Mouse (Mus musculus): Measurements from ENCODE around the gene Npepl1. TPM values are rescaled to one million over a fixed set of nuclear protein-coding genes. Genes with fewer than 3 reads are reported as not detected.

Npepl1 gene
- polyA plus RNA-seq, 1 experiment from 2014 or later, result 31.2 TPM

DNA sequence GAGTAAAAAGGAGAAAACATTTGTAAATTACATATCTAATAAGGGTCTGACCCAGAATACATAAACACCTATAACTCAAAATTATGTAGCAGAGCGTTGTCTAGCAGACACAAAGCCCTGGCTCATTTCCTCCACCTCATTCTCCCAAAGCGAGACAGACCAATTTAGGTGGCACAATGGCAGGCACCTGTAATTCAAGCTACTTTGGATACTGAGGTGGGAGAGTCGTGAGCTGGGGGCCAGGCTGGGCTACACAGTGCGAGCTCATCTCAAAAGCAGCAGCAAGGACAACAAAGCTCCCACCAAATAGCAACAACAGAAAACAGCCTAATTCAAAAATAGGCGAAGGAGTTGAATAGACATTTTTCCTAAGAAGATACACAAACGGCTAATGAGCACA is 18.8 kb downstream of the Npepl1 start:
- Histone ChIP-seq H3K36me3 (ENCODE audit: control insufficient read depth, insufficient read depth, low read length) (no peaks in the 10 kb centered on the region; the same call in 1 of the 2 replicates), H3K9ac (ENCODE audit: low read length) (no peak overlapping the region), H3K4me1 (replicated peaks; ENCODE audit: control insufficient read depth, insufficient read depth, low read length) (peaks cover 4% of the 10 kb centered on the region; the same call in 1 of the 2 replicates), H3K27ac (ENCODE audit: low read depth, low read length) (no peak overlapping the region), H3K27me3 (ENCODE audit: control insufficient read depth, insufficient read depth, low read length) (no peaks in the 10 kb centered on the region), H3K4me3 (ENCODE audit: low read depth, low read length) (no peak overlapping the region), H3K9me3 (ENCODE audit: control insufficient read depth, low read length) (no peaks in the 10 kb centered on the region; the same call in 1 of the 2 replicates), H3K4me2 (ENCODE audit: low read depth, low read length, severe bottlenecking) (no peak overlapping the region)
- WGBS, result 81% methylated on average over 6 of the region's 6 CpGs
- DNase-seq (ENCODE audit: low spot score) (no peak), ATAC-seq (replicated peaks; ENCODE audit: low FRiP score) (no peak)

DNA sequence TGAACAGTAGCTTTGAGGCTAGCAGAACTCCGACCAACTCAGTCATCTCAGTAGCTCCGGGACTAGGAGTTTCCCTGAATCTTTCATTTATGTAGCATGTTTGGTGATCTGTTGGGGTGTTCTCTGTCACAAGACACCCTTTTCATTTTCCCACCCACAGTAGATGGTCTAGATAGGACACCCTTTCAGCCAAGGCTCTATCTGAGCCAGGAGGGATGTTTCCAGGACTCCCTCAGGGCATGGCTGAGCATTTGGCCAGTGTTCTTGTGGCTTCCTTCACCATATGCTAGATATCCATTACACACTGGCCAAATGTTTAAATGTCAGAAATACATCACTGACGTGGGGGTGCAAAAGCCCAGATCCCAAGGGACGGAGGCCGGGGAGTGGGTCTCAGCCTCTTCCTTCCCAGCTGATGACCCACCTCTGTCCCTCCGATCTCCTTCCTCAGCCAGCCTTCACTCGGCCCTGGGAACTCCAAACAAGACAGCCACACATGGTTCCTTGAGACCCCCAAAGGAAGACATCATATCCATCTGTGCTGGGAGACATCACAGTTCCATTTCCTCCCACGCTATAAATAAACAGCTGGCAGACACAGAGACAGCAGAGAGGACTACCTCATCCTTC is 20.4 kb downstream of the Npepl1 start:
- no peaks in the 10 kb centered on the region for H3K27me3 ChIP-seq (ENCODE audit: control insufficient read depth, insufficient read depth, low read length)
- DNase-seq (ENCODE audit: low spot score) (no peak), ATAC-seq (replicated peaks; ENCODE audit: low FRiP score) (no peak)
- no peaks in the 10 kb centered on the region for H3K9me3 ChIP-seq (ENCODE audit: control insufficient read depth, low read length)
- no peak overlapping the region for H3K27ac ChIP-seq (ENCODE audit: low read depth, low read length)
- H3K4me1 ChIP-seq (replicated peaks; ENCODE audit: control insufficient read depth, insufficient read depth, low read length), result peaks cover 4% of the 10 kb centered on the region; the same call in 1 of the 2 replicates
- no peak overlapping the region for H3K4me2 ChIP-seq (ENCODE audit: low read depth, low read length, severe bottlenecking)
- no peak overlapping the region for H3K4me3 ChIP-seq (ENCODE audit: low read depth, low read length)
- WGBS, result 89% methylated on average over 8 of the region's 8 CpGs
- H3K36me3 ChIP-seq (ENCODE audit: control insufficient read depth, insufficient read depth, low read length), result no peaks in the 10 kb centered on the region
- no peak overlapping the region for H3K9ac ChIP-seq (ENCODE audit: low read length)

DNA sequence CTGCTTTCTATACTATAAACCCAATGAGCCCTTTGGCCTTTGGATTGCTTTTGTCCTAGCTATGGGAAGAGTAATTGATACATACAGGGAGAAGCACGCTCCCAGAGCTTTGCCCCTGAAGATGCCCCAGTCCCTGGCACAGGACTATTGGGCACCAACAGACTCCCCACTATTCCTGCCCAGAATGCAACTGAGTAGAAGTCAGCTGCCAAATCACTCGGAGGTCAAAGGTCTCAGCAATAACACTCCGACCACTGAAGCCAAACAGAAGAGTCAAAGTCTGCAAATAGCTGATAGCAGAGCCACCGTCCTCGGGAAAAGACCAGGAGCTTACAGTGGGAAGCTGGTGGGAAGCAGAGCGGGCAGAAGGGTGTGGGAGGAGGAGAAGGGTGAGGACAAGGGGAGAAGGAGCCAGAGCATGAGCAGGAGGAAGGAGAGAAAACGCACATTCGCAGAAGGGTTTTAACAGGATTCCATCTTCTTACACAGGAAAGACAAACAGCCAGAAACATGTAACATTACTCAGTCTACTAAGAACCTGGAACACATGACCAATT is 22.3 kb downstream of the Npepl1 start:
- Histone ChIP-seq H3K36me3 (ENCODE audit: control insufficient read depth, insufficient read depth, low read length) (no peaks in the 10 kb centered on the region), H3K27me3 (ENCODE audit: control insufficient read depth, insufficient read depth, low read length) (no peaks in the 10 kb centered on the region), H3K9ac (ENCODE audit: low read length) (no peak overlapping the region), H3K4me3 (ENCODE audit: low read depth, low read length) (no peak overlapping the region), H3K9me3 (ENCODE audit: control insufficient read depth, low read length) (no peaks in the 10 kb centered on the region), H3K4me1 (replicated peaks; ENCODE audit: control insufficient read depth, insufficient read depth, low read length) (no peaks in the 10 kb centered on the region), H3K27ac (ENCODE audit: low read depth, low read length) (no peak overlapping the region), H3K4me2 (ENCODE audit: low read depth, low read length, severe bottlenecking) (no peak overlapping the region)
- 84% methylated on average over 8 of the region's 8 CpGs for WGBS
- no peak for DNase-seq (ENCODE audit: low spot score)
- ATAC-seq (replicated peaks; ENCODE audit: low FRiP score), result no peak

DNA sequence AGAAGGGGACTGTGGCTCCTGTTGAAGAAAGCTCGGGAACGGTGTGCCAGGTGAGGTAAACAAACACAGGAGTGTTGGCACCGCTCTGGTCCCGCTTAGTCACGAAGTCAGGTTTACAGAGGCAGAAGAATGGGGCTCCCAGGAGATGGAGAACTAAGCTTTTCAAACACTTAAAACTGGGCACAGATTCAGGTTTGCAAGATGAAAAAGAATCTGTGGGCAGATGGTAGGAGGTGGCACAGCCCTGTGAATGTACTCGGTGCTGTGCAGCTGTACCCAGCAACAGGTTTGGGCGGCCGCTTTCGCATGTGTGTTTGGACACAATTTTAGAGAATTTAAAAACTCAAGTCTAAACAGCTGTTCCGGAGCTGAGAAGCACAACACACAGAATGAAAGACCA is 48.9 kb downstream of the Npepl1 start:
- H3K9ac ChIP-seq (ENCODE audit: low read length), result no peak overlapping the region
- no peak overlapping the region for H3K4me2 ChIP-seq (ENCODE audit: low read depth, low read length, severe bottlenecking)
- H3K27ac ChIP-seq (ENCODE audit: low read depth, low read length), result no peak overlapping the region
- H3K27me3 ChIP-seq (ENCODE audit: control insufficient read depth, insufficient read depth, low read length), result no peaks in the 10 kb centered on the region
- WGBS, result 93% methylated on average over 10 of the region's 10 CpGs
- no peaks in the 10 kb centered on the region for H3K36me3 ChIP-seq (ENCODE audit: control insufficient read depth, insufficient read depth, low read length)
- DNase-seq (ENCODE audit: low spot score) (no peak), ATAC-seq (replicated peaks; ENCODE audit: low FRiP score) (no peak)
- H3K4me3 ChIP-seq (ENCODE audit: low read depth, low read length), result no peak overlapping the region
- no peaks in the 10 kb centered on the region for H3K9me3 ChIP-seq (ENCODE audit: control insufficient read depth, low read length)
- H3K4me1 ChIP-seq (replicated peaks; ENCODE audit: control insufficient read depth, insufficient read depth, low read length), result no peaks in the 10 kb centered on the region

DNA sequence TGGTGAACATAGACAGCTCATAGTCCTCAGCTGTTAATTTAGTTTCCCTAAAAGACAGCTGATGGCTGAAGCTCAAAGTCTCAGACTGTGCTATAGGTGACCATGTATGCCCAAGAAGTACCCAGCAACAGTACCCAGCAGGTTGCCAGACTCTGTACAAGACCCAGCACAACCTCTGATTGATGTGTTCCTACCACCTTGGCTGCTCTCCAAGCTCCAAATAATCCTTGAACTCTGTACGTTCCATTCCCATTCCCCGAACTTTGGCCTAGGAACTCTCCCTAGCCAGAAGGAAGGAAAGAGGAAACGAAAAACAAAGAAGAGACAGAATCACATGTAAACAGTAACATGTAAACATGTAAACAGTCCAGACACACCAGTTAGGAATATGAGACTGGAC is 50.3 kb downstream of the Npepl1 start:
- ATAC-seq (replicated peaks; ENCODE audit: low FRiP score), result no peak
- no peak overlapping the region for H3K4me3 ChIP-seq (ENCODE audit: low read depth, low read length)
- 82% methylated on average over 3 of the region's 3 CpGs for WGBS

More for the DNA sequence above, 50.3 kb downstream of the Npepl1 start:
- no peak for DNase-seq (ENCODE audit: low spot score)
- no peak overlapping the region for H3K9ac ChIP-seq (ENCODE audit: low read length)
- no peak overlapping the region for H3K27ac ChIP-seq (ENCODE audit: low read depth, low read length)
- H3K9me3 ChIP-seq (ENCODE audit: control insufficient read depth, low read length), result no peaks in the 10 kb centered on the region
- H3K36me3 ChIP-seq (ENCODE audit: control insufficient read depth, insufficient read depth, low read length), result no peaks in the 10 kb centered on the region
- H3K4me2 ChIP-seq (ENCODE audit: low read depth, low read length, severe bottlenecking), result no peak overlapping the region
- H3K27me3 ChIP-seq (ENCODE audit: control insufficient read depth, insufficient read depth, low read length), result no peaks in the 10 kb centered on the region
- no peaks in the 10 kb centered on the region for H3K4me1 ChIP-seq (replicated peaks; ENCODE audit: control insufficient read depth, insufficient read depth, low read length)

Other genes with a start within 250 kb of the Npepl1 start
- gene Stx16, start 34.0 kb upstream of the Npepl1 start, polyA plus RNA-seq (2014; fragmentation: Nextera tagmentation; extraction: Ambion mirVana), result 9.4 and 10.7 TPM in 2 replicates
- gene Gnas, start 174.0 kb downstream of the Npepl1 start, polyA plus RNA-seq (2014; fragmentation: Nextera tagmentation; extraction: Ambion mirVana), result 1,123 and 1,194 TPM in 2 replicates
- gene Gm20721, start 236.4 kb downstream of the Npepl1 start, polyA plus RNA-seq (2014; fragmentation: Nextera tagmentation; extraction: Ambion mirVana), result 6.5 and 7.3 TPM in 2 replicates